In genomic region chr4:155040197-155040596, GRCm38 (mm10) we compare ENCODE assay signal across 11 mouse cellular contexts. TPM values are rescaled to one million over a fixed set of nuclear protein-coding genes. Genes with fewer than 3 reads are reported as not detected.
DNase-seq lines count a peak whose midpoint lies in the region; ATAC-seq and TF ChIP-seq lines count a peak whose summit lies in the region.
"Had no signal": no experiment of that assay in that cellular context is flagged by ENCODE, and none has a peak within 500 bp of the region (broad histone marks: within the 10 kb centered on the region; RNA-seq: fewer than 3 reads in every experiment).

No protein-coding gene starts in this region.

- H3K4me1 ChIP-seq in heart, adult 2 months (ENCODE audit: control insufficient read depth, insufficient read depth, low read length) = no peaks in the 10 kb centered on the region
- H3K4me1 ChIP-seq in embryonic facial prominence, embryonic 13.5 days = peaks cover 9% of the 10 kb centered on the region
- H3K4me1 ChIP-seq in hindbrain, embryonic 14.5 days (replicated peaks; ENCODE audit: control insufficient read depth, insufficient read depth, low read length) = peaks cover 28% of the 10 kb centered on the region
- H3K4me1 ChIP-seq in midbrain, postnatal 0 days (ENCODE audit: insufficient read depth, low read length) = peaks cover 19% of the 10 kb centered on the region

- peaks cover 6% of the 10 kb centered on the region for H3K27me3 ChIP-seq in heart, adult 2 months (ENCODE audit: control insufficient read depth, insufficient read depth, low read length)
- H3K27me3 ChIP-seq in embryonic facial prominence, embryonic 13.5 days = peaks cover 82% of the 10 kb centered on the region
- H3K27me3 ChIP-seq in hindbrain, embryonic 14.5 days (ENCODE audit: control insufficient read depth, insufficient read depth, low read length) = peaks cover 30% of the 10 kb centered on the region
- H3K27me3 ChIP-seq in midbrain, postnatal 0 days (ENCODE audit: insufficient read depth, low read length) = peaks cover 12% of the 10 kb centered on the region

- intact Hi-C loops in heart, adult 2 months (cut with DNase I) = no loop called here

- no peak overlapping the region for H3K4me3 ChIP-seq in heart, adult 2 months
- no peak overlapping the region for H3K4me3 ChIP-seq in embryonic facial prominence, embryonic 13.5 days
- H3K4me3 ChIP-seq in hindbrain, embryonic 14.5 days (replicated peaks; ENCODE audit: low read length) = no peak overlapping the region
- H3K4me3 ChIP-seq in midbrain, postnatal 0 days (ENCODE audit: low read depth, low read length) = peak overlapping the region; percentile 4; the same call in 1 of the 2 replicates

- H3K9ac ChIP-seq in heart, adult 2 months (ENCODE audit: low read depth, low read length) = no peak overlapping the region
- H3K9ac ChIP-seq in embryonic facial prominence, embryonic 13.5 days = peak overlapping the region; percentile 6; the same call in 1 of the 2 replicates
- H3K9ac ChIP-seq in hindbrain, embryonic 14.5 days = peak overlapping the region; percentile 41
- H3K9ac ChIP-seq in midbrain, postnatal 0 days (replicated peaks; ENCODE audit: low read length, poor library complexity, severe bottlenecking) = peak overlapping the region; percentile 30; the same call in 1 of the 2 replicates

- H3K79me2 ChIP-seq in heart, adult 2 months (replicated peaks; ENCODE audit: control insufficient read depth, insufficient read depth, low read length) = no peaks in the 10 kb centered on the region

- no peak for TF ChIP-seq EP300 in heart, adult 2 months (IDR thresholded peaks at IDR 0.05; ENCODE audit: insufficient read depth, low read depth, low read length)

- H3K4me2 ChIP-seq in embryonic facial prominence, embryonic 13.5 days = no peak overlapping the region
- H3K4me2 ChIP-seq in hindbrain, embryonic 14.5 days (replicated peaks) = peak overlapping the region; percentile 35
- H3K4me2 ChIP-seq in midbrain, postnatal 0 days (ENCODE audit: low read depth, low read length, poor library complexity, severe bottlenecking) = peak overlapping the region; percentile 29

- peak; percentile 84 for DNase-seq in heart, adult 11 months
- DNase-seq in heart, adult 2 months = no peak
- no peak for DNase-seq in hindbrain, embryonic 14.5 days (ENCODE audit: low spot score)
- no peak for DNase-seq in midbrain, postnatal 0 days (ENCODE audit: low spot score)
- DNase-seq in cerebellum, postnatal 14 days = no peak
- no peak for DNase-seq in cerebellum, adult 9-11 months
- DNase-seq: kidney, adult 18-20 months; liver; lung, postnatal 36 days had no signal

- no peak for TF ChIP-seq CTCF in heart, adult 2 months (IDR thresholded peaks at IDR 0.05)
- no peak for TF ChIP-seq CTCF in midbrain, postnatal 0 days (IDR thresholded peaks at IDR 0.05)

- H3K9me3 ChIP-seq in embryonic facial prominence, embryonic 13.5 days = no peaks in the 10 kb centered on the region
- no peaks in the 10 kb centered on the region for H3K9me3 ChIP-seq in hindbrain, embryonic 14.5 days (ENCODE audit: control insufficient read depth, low read length)
- H3K9me3 ChIP-seq in midbrain, postnatal 0 days (ENCODE audit: low read length) = no peaks in the 10 kb centered on the region

- 54% methylated on average over 9 of the region's 9 CpGs for WGBS in heart, adult 2 months
- WGBS in embryonic facial prominence, embryonic 13.5 days = 29% methylated on average over 9 of the region's 9 CpGs
- 11% methylated on average over 9 of the region's 9 CpGs for WGBS in hindbrain, embryonic 14.5 days
- WGBS in midbrain, postnatal 0 days = 15% methylated on average over 9 of the region's 9 CpGs

- no peak for ATAC-seq in embryonic facial prominence, embryonic 13.5 days (ENCODE audit: insufficient number of reproducible peaks, insufficient read depth, low FRiP score, low TSS enrichment, low read depth)
- peak; percentile 29; the same call in 1 of the 2 replicates for ATAC-seq in hindbrain, embryonic 14.5 days (ENCODE audit: low FRiP score)
- no peak for ATAC-seq in midbrain, postnatal 0 days (ENCODE audit: low FRiP score)
- ATAC-seq in megakaryocyte-erythroid progenitor cell, adult 5-6 weeks (replicated peaks; ENCODE audit: low FRiP score, low TSS enrichment, poor library complexity, severe bottlenecking) = no peak

- no peak for TF ChIP-seq POLR2A in heart, adult 2 months (IDR thresholded peaks at IDR 0.05; ENCODE audit: insufficient read depth, low read depth, low read length)

- H3K27ac ChIP-seq in heart, adult 2 months = no peak overlapping the region
- no peak overlapping the region for H3K27ac ChIP-seq in embryonic facial prominence, embryonic 13.5 days
- 0 out of 2 replicates have a peak overlapping the region, but pooled peaks have one; percentile 0 for H3K27ac ChIP-seq in hindbrain, embryonic 14.5 days
- H3K27ac ChIP-seq in midbrain, postnatal 0 days (ENCODE audit: low read depth, low read length) = no peak overlapping the region

- H3K36me3 ChIP-seq in heart, adult 2 months (ENCODE audit: control insufficient read depth, insufficient read depth, low read length) = no peaks in the 10 kb centered on the region
- H3K36me3 ChIP-seq in embryonic facial prominence, embryonic 13.5 days = no peaks in the 10 kb centered on the region
- no peaks in the 10 kb centered on the region for H3K36me3 ChIP-seq in hindbrain, embryonic 14.5 days (replicated peaks; ENCODE audit: control insufficient read depth, insufficient read depth)
- H3K36me3 ChIP-seq in midbrain, postnatal 0 days (ENCODE audit: insufficient read depth, low read length) = no peaks in the 10 kb centered on the region

RNA-seq across cellular contexts. Expression of gene Plch2, which starts 16.4 kb away (rescaled TPM):
- not detected for total RNA-seq in heart, adult 2 months (2021)
- polyA plus RNA-seq in heart, adult 2 months (2012; rRNA removed) = 0.06 and 1.1 TPM in 2 replicates
- 11.2 and 12.8 TPM in 2 replicates for polyA plus RNA-seq in embryonic facial prominence, embryonic 13.5 days (2015; fragmentation: Nextera tagmentation; extraction: Ambion mirVana)
- polyA plus RNA-seq in hindbrain, embryonic 14.5 days (2014; fragmentation: Nextera tagmentation; extraction: Ambion mirVana) = 13.4 and 13.8 TPM in 2 replicates
- total RNA-seq in midbrain, postnatal 0 days (2014; rRNA removed) = 49.8 and 51.1 TPM in 2 replicates
- polyA plus RNA-seq in midbrain, postnatal 0 days (2015; fragmentation: Nextera tagmentation; extraction: Ambion mirVana) = 21.1 and 21.7 TPM in 2 replicates
- total RNA-seq in megakaryocyte-erythroid progenitor cell, adult 5-6 weeks (2014; fragmentation: Nextera tagmentation) = 0.33 and 3.2 TPM in 2 replicates
- total RNA-seq in megakaryocyte-erythroid progenitor cell, adult 5-6 weeks (2017) = not detected in 2 replicates

RNA-seq across cellular contexts. Expression of gene Pex10, which starts 26.6 kb away (rescaled TPM):
- total RNA-seq in heart, adult 2 months (2021) = 10 to 100 TPM; 18.4 to 19.4 TPM
- 26.5 and 26.7 TPM in 2 replicates for polyA plus RNA-seq in heart, adult 2 months (2012; rRNA removed)
- 22.2 and 26.4 TPM in 2 replicates for polyA plus RNA-seq in embryonic facial prominence, embryonic 13.5 days (2015; fragmentation: Nextera tagmentation; extraction: Ambion mirVana)
- 5.4 and 7.0 TPM in 2 replicates for polyA plus RNA-seq in hindbrain, embryonic 14.5 days (2014; fragmentation: Nextera tagmentation; extraction: Ambion mirVana)
- total RNA-seq in midbrain, postnatal 0 days (2014; rRNA removed) = 12.2 and 14.0 TPM in 2 replicates
- polyA plus RNA-seq in midbrain, postnatal 0 days (2015; fragmentation: Nextera tagmentation; extraction: Ambion mirVana) = 15.2 and 15.7 TPM in 2 replicates
- total RNA-seq in megakaryocyte-erythroid progenitor cell, adult 5-6 weeks (2014; fragmentation: Nextera tagmentation) = 8.1 and 9.0 TPM in 2 replicates
- 5.8 and 6.4 TPM in 2 replicates for total RNA-seq in megakaryocyte-erythroid progenitor cell, adult 5-6 weeks (2017)

RNA-seq across cellular contexts. Expression of gene Rer1, which starts 46.0 kb away (rescaled TPM):
- total RNA-seq in heart, adult 2 months (2021) = 10 to 100 TPM; 67.6 to 74.7 TPM
- 54.7 and 102 TPM in 2 replicates for polyA plus RNA-seq in heart, adult 2 months (2012; rRNA removed)
- 147 and 162 TPM in 2 replicates for polyA plus RNA-seq in embryonic facial prominence, embryonic 13.5 days (2015; fragmentation: Nextera tagmentation; extraction: Ambion mirVana)
- 145 and 148 TPM in 2 replicates for polyA plus RNA-seq in hindbrain, embryonic 14.5 days (2014; fragmentation: Nextera tagmentation; extraction: Ambion mirVana)
- total RNA-seq in midbrain, postnatal 0 days (2014; rRNA removed) = 91.4 and 104 TPM in 2 replicates
- 132 and 133 TPM in 2 replicates for polyA plus RNA-seq in midbrain, postnatal 0 days (2015; fragmentation: Nextera tagmentation; extraction: Ambion mirVana)
- total RNA-seq in megakaryocyte-erythroid progenitor cell, adult 5-6 weeks (2014; fragmentation: Nextera tagmentation) = 105 and 108 TPM in 2 replicates
- 97.8 and 135 TPM in 2 replicates for total RNA-seq in megakaryocyte-erythroid progenitor cell, adult 5-6 weeks (2017)

RNA-seq across cellular contexts. Expression of gene Morn1, which starts 46.2 kb away (rescaled TPM):
- 1 to 10 TPM; 1.1 to 1.3 TPM for total RNA-seq in heart, adult 2 months (2021)
- 2.5 and 2.6 TPM in 2 replicates for polyA plus RNA-seq in heart, adult 2 months (2012; rRNA removed)
- polyA plus RNA-seq in embryonic facial prominence, embryonic 13.5 days (2015; fragmentation: Nextera tagmentation; extraction: Ambion mirVana) = 5.6 and 6.2 TPM in 2 replicates
- polyA plus RNA-seq in hindbrain, embryonic 14.5 days (2014; fragmentation: Nextera tagmentation; extraction: Ambion mirVana) = 6.1 and 8.7 TPM in 2 replicates
- total RNA-seq in midbrain, postnatal 0 days (2014; rRNA removed) = 3.3 and 8.5 TPM in 2 replicates
- polyA plus RNA-seq in midbrain, postnatal 0 days (2015; fragmentation: Nextera tagmentation; extraction: Ambion mirVana) = 8.6 and 8.9 TPM in 2 replicates
- total RNA-seq in megakaryocyte-erythroid progenitor cell, adult 5-6 weeks (2014; fragmentation: Nextera tagmentation) = 3.8 and 7.6 TPM in 2 replicates
- 1.6 and 1.8 TPM in 2 replicates for total RNA-seq in megakaryocyte-erythroid progenitor cell, adult 5-6 weeks (2017)
